9 mouse cellular contexts compared by ENCODE assay signal in genomic region chr7:18951397-18951796, GRCm38 (mm10). TPM values are rescaled to one million over a fixed set of nuclear protein-coding genes. Genes with fewer than 3 reads are reported as not detected.
DNase-seq lines count a peak whose midpoint lies in the region; ATAC-seq and TF ChIP-seq lines count a peak whose summit lies in the region.
"Had no signal": no experiment of that assay in that cellular context is flagged by ENCODE, and none has a peak within 500 bp of the region (broad histone marks: within the 10 kb centered on the region; RNA-seq: fewer than 3 reads in every experiment).

No protein-coding gene starts in this region.

- no peak for TF ChIP-seq CTCF in thymus, adult 2 months (IDR thresholded peaks at IDR 0.05; ENCODE audit: borderline replicate concordance, control insufficient read depth, extremely low read depth, insufficient read depth, low read length, poor library complexity)

- no peak overlapping the region for H3K27ac ChIP-seq in thymus, adult 2 months (ENCODE audit: control insufficient read depth, insufficient read depth, low read length)
- H3K27ac ChIP-seq in hindbrain, embryonic 13.5 days: peak overlapping the region; percentile 92
- peak overlapping the region; percentile 97 for H3K27ac ChIP-seq in midbrain, embryonic 13.5 days
- H3K27ac ChIP-seq: embryonic facial prominence, embryonic 15.5 days had no signal

- no peaks in the 10 kb centered on the region for H3K9me3 ChIP-seq in hindbrain, embryonic 13.5 days
- H3K9me3 ChIP-seq in midbrain, embryonic 13.5 days: no peaks in the 10 kb centered on the region
- H3K9me3 ChIP-seq: embryonic facial prominence, embryonic 15.5 days had no signal

- ATAC-seq in hindbrain, embryonic 13.5 days (ENCODE audit: low FRiP score): no peak
- no peak for ATAC-seq in midbrain, embryonic 13.5 days
- ATAC-seq in megakaryocyte, adult 5-6 weeks (ENCODE audit: poor library complexity, severe bottlenecking): no peak

- WGBS in thymus, adult 2 months: 18% methylated on average over 15 of the region's 15 CpGs
- WGBS in hindbrain, embryonic 13.5 days: 19% methylated on average over 15 of the region's 15 CpGs
- 22% methylated on average over 15 of the region's 15 CpGs for WGBS in midbrain, embryonic 13.5 days

- peak overlapping the region; percentile 38 for H3K4me2 ChIP-seq in hindbrain, embryonic 13.5 days
- peak overlapping the region; percentile 49 for H3K4me2 ChIP-seq in midbrain, embryonic 13.5 days (replicated peaks)
- H3K4me2 ChIP-seq: embryonic facial prominence, embryonic 15.5 days had no signal

- H3K36me3 ChIP-seq in thymus, adult 2 months (ENCODE audit: control insufficient read depth, insufficient read depth, low read length): no peaks in the 10 kb centered on the region
- peaks cover 52% of the 10 kb centered on the region for H3K36me3 ChIP-seq in hindbrain, embryonic 13.5 days
- peaks cover 55% of the 10 kb centered on the region for H3K36me3 ChIP-seq in midbrain, embryonic 13.5 days
- H3K36me3 ChIP-seq: embryonic facial prominence, embryonic 15.5 days had no signal

- no peaks in the 10 kb centered on the region; the same call in 1 of the 2 replicates for H3K27me3 ChIP-seq in thymus, adult 2 months (ENCODE audit: control insufficient read depth, insufficient read depth, low read length)
- H3K27me3 ChIP-seq in hindbrain, embryonic 13.5 days: no peaks in the 10 kb centered on the region
- H3K27me3 ChIP-seq in midbrain, embryonic 13.5 days: no peaks in the 10 kb centered on the region

- DNase-seq in thymus, adult 2 months: peak; percentile 31
- no peak for DNase-seq in thymus, adult 18-20 months
- peak; percentile 72 to 82 for DNase-seq in adrenal gland, postnatal 36 days
- DNase-seq in right cerebral cortex, postnatal 4 days: no peak
- no peak for DNase-seq in left cerebral cortex, adult 8-10 months (ENCODE audit: low spot score in 2 of 2)

- TF ChIP-seq POLR2A in thymus, adult 2 months (IDR thresholded peaks at IDR 0.05; ENCODE audit: control insufficient read depth, extremely low read depth, insufficient read depth, low read length, poor library complexity): no peak

- peaks cover 2% of the 10 kb centered on the region for H3K4me1 ChIP-seq in thymus, adult 2 months (replicated peaks; ENCODE audit: control insufficient read depth, insufficient read depth, low read length)
- peaks cover 47% of the 10 kb centered on the region for H3K4me1 ChIP-seq in hindbrain, embryonic 13.5 days (replicated peaks)
- H3K4me1 ChIP-seq in midbrain, embryonic 13.5 days (replicated peaks): peaks cover 52% of the 10 kb centered on the region
- H3K4me1 ChIP-seq: embryonic facial prominence, embryonic 15.5 days had no signal

- H3K4me3 ChIP-seq in thymus, adult 2 months (ENCODE audit: control insufficient read depth, insufficient read depth, low read length): no peak overlapping the region
- no peak overlapping the region for H3K4me3 ChIP-seq in hindbrain, embryonic 13.5 days
- 0 out of 2 replicates have a peak overlapping the region, but pooled peaks have one; percentile 1 for H3K4me3 ChIP-seq in midbrain, embryonic 13.5 days (replicated peaks)
- H3K4me3 ChIP-seq: embryonic facial prominence, embryonic 15.5 days had no signal

- peak overlapping the region; percentile 43; the same call in 1 of the 2 replicates for H3K9ac ChIP-seq in hindbrain, embryonic 13.5 days
- H3K9ac ChIP-seq in midbrain, embryonic 13.5 days (replicated peaks): peak overlapping the region; percentile 44
- H3K9ac ChIP-seq: embryonic facial prominence, embryonic 15.5 days had no signal

RNA-seq across cellular contexts. Expression of gene Nova2, which starts 25.7 kb away (rescaled TPM):
- 0.39 and 0.40 TPM in 2 replicates for polyA plus RNA-seq in thymus, adult 2 months (2012; rRNA removed)
- total RNA-seq in adrenal gland, postnatal 36 days (2021): 1 to 10 TPM; 3.7 to 5.4 TPM
- polyA plus RNA-seq in hindbrain, embryonic 13.5 days (2015; fragmentation: Nextera tagmentation; extraction: Ambion mirVana): 14.9 and 15.8 TPM in 2 replicates
- polyA plus RNA-seq in midbrain, embryonic 13.5 days (2015; fragmentation: Nextera tagmentation; extraction: Ambion mirVana): 16.5 and 18.6 TPM in 2 replicates
- total RNA-seq in megakaryocyte, adult 5-6 weeks (2015): not detected in 2 replicates
- not detected in 2 replicates for total RNA-seq in megakaryocyte, adult 5-6 weeks (2017)
- 10 to 100 TPM; 67.1 to 75.1 (median 69.9) TPM for total RNA-seq in left cerebral cortex, adult 8-10 months (2022)

RNA-seq across cellular contexts. Expression of gene Nanos2, which starts 35.8 kb away (rescaled TPM):
- polyA plus RNA-seq in thymus, adult 2 months (2012; rRNA removed): 0.12 TPM in 1 of 2 replicates, not detected in the other
- not detected for total RNA-seq in adrenal gland, postnatal 36 days (2021)
- polyA plus RNA-seq in hindbrain, embryonic 13.5 days (2015; fragmentation: Nextera tagmentation; extraction: Ambion mirVana): 0.75 and 1.1 TPM in 2 replicates
- polyA plus RNA-seq in midbrain, embryonic 13.5 days (2015; fragmentation: Nextera tagmentation; extraction: Ambion mirVana): 0.26 and 0.58 TPM in 2 replicates
- not detected in 2 replicates for total RNA-seq in megakaryocyte, adult 5-6 weeks (2015)
- total RNA-seq in megakaryocyte, adult 5-6 weeks (2017): not detected in 2 replicates
- 1 to 10 TPM in 2 of 4 experiments, under 1 TPM in 2; 0.53 to 1.3 (median 1.0) TPM for total RNA-seq in left cerebral cortex, adult 8-10 months (2022)
- polyA plus RNA-seq: embryonic facial prominence, embryonic 15.5 days had no signal

RNA-seq across cellular contexts. Expression of gene Mypop, which starts 39.6 kb away (rescaled TPM):
- 3.6 and 5.0 TPM in 2 replicates for polyA plus RNA-seq in thymus, adult 2 months (2012; rRNA removed)
- total RNA-seq in adrenal gland, postnatal 36 days (2021): 10 to 100 TPM; 10.3 to 12.2 TPM
- 4.8 and 5.2 TPM in 2 replicates for polyA plus RNA-seq in hindbrain, embryonic 13.5 days (2015; fragmentation: Nextera tagmentation; extraction: Ambion mirVana)
- 3.8 and 4.2 TPM in 2 replicates for polyA plus RNA-seq in midbrain, embryonic 13.5 days (2015; fragmentation: Nextera tagmentation; extraction: Ambion mirVana)
- 0.25 TPM in 1 of 2 replicates, not detected in the other for total RNA-seq in megakaryocyte, adult 5-6 weeks (2015)
- total RNA-seq in megakaryocyte, adult 5-6 weeks (2017): 0.15 and 0.24 TPM in 2 replicates
- total RNA-seq in left cerebral cortex, adult 8-10 months (2022): 10 to 100 TPM; 54.2 to 60.5 (median 57.6) TPM

RNA-seq across cellular contexts. Expression of gene Ccdc61, which starts 41.2 kb away (rescaled TPM):
- 56.5 and 67.1 TPM in 2 replicates for polyA plus RNA-seq in thymus, adult 2 months (2012; rRNA removed)
- 10 to 100 TPM; 11.5 to 12.1 TPM for total RNA-seq in adrenal gland, postnatal 36 days (2021)
- polyA plus RNA-seq in hindbrain, embryonic 13.5 days (2015; fragmentation: Nextera tagmentation; extraction: Ambion mirVana): 23.5 and 23.6 TPM in 2 replicates
- 20.0 and 23.6 TPM in 2 replicates for polyA plus RNA-seq in midbrain, embryonic 13.5 days (2015; fragmentation: Nextera tagmentation; extraction: Ambion mirVana)
- total RNA-seq in megakaryocyte, adult 5-6 weeks (2015): 12.9 and 15.3 TPM in 2 replicates
- 8.9 and 12.2 TPM in 2 replicates for total RNA-seq in megakaryocyte, adult 5-6 weeks (2017)
- 10 to 100 TPM; 11.5 to 12.8 (median 12.2) TPM for total RNA-seq in left cerebral cortex, adult 8-10 months (2022)

RNA-seq across cellular contexts. Expression of gene Irf2bp1, which starts 52.4 kb away (rescaled TPM):
- polyA plus RNA-seq in thymus, adult 2 months (2012; rRNA removed): 67.2 and 76.3 TPM in 2 replicates
- 10 to 100 TPM; 47.0 to 47.5 TPM for total RNA-seq in adrenal gland, postnatal 36 days (2021)
- 23.4 and 24.6 TPM in 2 replicates for polyA plus RNA-seq in hindbrain, embryonic 13.5 days (2015; fragmentation: Nextera tagmentation; extraction: Ambion mirVana)
- polyA plus RNA-seq in midbrain, embryonic 13.5 days (2015; fragmentation: Nextera tagmentation; extraction: Ambion mirVana): 21.6 and 29.4 TPM in 2 replicates
- 11.4 and 14.5 TPM in 2 replicates for total RNA-seq in megakaryocyte, adult 5-6 weeks (2015)
- total RNA-seq in megakaryocyte, adult 5-6 weeks (2017): 6.9 and 8.2 TPM in 2 replicates
- total RNA-seq in left cerebral cortex, adult 8-10 months (2022): 10 to 100 TPM; 51.2 to 54.1 (median 53.2) TPM

Comparison
In these comparisons a context has a peak if more than half of its experiments do, and no peak if none do; other contexts are left out.
1. DNase-seq: peak in thymus, adult 2 months (single experiment) and adrenal gland, postnatal 36 days (2 of 2); none in thymus, adult 18-20 months (0 of 2), right cerebral cortex, postnatal 4 days (single experiment) and left cerebral cortex, adult 8-10 months (0 of 2).
2. RNA of gene Nova2, which starts 25.7 kb away (total RNA-seq): 67.1 to 75.1 TPM in left cerebral cortex, adult 8-10 months; 3.7 to 5.4 TPM in adrenal gland, postnatal 36 days and not detected in megakaryocyte, adult 5-6 weeks; every median in the first group is over 10 times any median in the second.
3. RNA of gene Mypop, which starts 39.6 kb away (total RNA-seq): 54.2 to 60.5 TPM in left cerebral cortex, adult 8-10 months and 10.3 to 12.2 TPM in adrenal gland, postnatal 36 days; 0.15 to 0.25 TPM in megakaryocyte, adult 5-6 weeks; every median in the first group is over 4 times any median in the second.